Mouse (Mus musculus): ENCODE results near the gene Noct. TPM values are rescaled to one million over a fixed set of nuclear protein-coding genes. Genes with fewer than 3 reads are reported as not detected.

Gene Noct
- polyA plus RNA-seq (2015; fragmentation: Nextera tagmentation; extraction: Ambion mirVana) = 7.6 and 9.9 TPM in 2 replicates

DNA sequence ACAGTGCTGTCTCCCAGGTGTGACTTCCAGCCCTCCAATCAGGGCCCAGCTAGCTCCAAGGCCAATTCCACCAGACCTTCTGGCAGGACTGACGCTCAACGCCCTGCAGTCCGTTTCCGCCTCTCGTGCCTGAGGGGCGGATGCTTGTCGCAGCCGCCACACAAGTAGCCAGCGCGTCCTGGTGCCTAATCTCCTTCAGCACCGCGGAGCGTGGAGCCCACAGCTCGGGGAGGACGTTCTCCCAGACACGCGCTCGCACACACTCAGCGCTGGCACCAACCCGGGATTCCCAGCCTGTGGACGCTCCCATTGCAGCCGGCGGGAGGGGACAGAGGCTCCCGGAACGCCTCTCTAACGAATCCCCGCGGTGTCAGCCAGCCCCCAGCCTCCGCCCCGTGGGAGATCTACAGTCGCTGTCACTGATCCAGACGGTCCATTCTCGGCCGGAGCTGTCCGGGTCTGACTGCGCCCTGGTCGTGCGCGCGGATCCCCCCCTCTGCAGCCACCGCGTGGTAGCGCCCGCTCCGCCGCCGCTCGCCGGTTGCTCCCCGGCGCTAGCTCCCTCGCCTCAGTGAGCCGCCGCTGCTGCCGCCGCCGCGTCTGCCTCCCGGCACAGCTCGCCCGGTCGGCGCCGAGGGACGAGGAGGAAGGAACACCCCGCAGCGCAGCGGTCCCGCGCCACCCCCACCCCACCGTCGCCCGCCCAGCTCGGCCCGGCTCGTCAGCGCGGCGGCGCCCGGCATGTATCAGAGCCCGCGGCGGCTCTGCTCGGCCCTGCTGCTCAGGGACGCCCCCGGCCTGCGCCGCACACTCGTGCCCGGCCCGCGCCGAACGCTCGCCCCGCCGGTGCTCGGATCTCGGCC, at the start of gene Noct:
Gene Noct, plus strand, starts transcription at position 85 of the 863 bp plus-strand sequence.

Small RNA genes lying within 50 kb of the gene (microRNA-seq; reads per million reads assigned to microRNA genes)
- not detected for gene Gm24282

Other genes starting within 250 kb of the Noct start
- gene Elf2, start 116.2 kb downstream of the Noct start, polyA plus RNA-seq (2015; fragmentation: Nextera tagmentation; extraction: Ambion mirVana) = 44.3 and 45.6 TPM in 2 replicates
- 4.9 and 8.3 TPM in 2 replicates for gene Mgarp, start 172.3 kb downstream of the Noct start, polyA plus RNA-seq (2015; fragmentation: Nextera tagmentation; extraction: Ambion mirVana)
- 806 and 913 TPM in 2 replicates for gene Ndufc1, start 184.5 kb downstream of the Noct start, polyA plus RNA-seq (2015; fragmentation: Nextera tagmentation; extraction: Ambion mirVana)
- gene Naa15, start 190.7 kb downstream of the Noct start, polyA plus RNA-seq (2015; fragmentation: Nextera tagmentation; extraction: Ambion mirVana) = 17.8 and 27.2 TPM in 2 replicates

Measured in urinary bladder, postnatal 0 days (tissue).